In the genomic region with DNA sequence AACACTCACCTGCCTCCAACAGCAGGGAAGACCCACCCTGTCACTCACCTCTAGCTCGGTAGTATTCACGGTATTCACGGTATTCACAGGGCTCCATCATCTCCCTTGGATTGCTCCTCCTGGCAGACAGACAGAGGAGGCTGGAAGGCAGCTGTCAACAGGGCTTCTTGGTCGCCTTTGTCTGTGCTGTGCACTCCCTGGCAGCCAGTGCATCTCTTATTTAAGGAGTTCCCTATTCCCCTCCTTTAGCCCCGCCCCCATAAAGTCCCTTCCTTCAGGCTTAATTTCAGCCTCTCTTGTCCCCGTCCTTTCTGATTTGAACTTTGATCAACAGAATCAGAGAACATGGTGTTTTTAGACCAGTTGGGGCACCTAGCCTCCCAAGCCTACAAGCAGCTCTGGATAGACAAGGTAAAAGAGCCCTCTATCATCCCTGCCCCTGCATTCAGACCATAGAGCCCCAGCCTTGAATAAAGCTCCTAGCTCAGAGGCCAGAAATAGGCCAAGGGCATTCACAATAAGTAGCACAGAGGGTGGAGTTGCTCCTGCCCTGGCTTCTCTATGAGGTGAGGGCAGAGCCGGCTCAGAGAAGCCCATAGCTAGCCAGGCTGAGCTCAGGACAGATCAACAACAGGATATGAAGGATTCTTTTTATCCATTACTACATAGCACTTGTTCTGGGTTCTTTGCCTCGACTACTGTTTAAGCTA, we compare ENCODE assay signal across 12 mouse cellular contexts. TPM values are rescaled to one million over a fixed set of nuclear protein-coding genes. Genes with fewer than 3 reads are reported as not detected.
DNase-seq lines count a peak whose midpoint lies in the region; ATAC-seq and TF ChIP-seq lines count a peak whose summit lies in the region.
"Had no signal": no experiment of that assay in that cellular context is flagged by ENCODE, and none has a peak within 500 bp of the region (broad histone marks: within the 10 kb centered on the region; RNA-seq: fewer than 3 reads in every experiment).

No protein-coding gene starts in this region.

- H3K27ac ChIP-seq in midbrain, embryonic 11.5 days (ENCODE audit: low read depth, low read length) = no peak overlapping the region
- H3K27ac ChIP-seq in midbrain, postnatal 0 days (ENCODE audit: low read depth, low read length) = no peak overlapping the region
- H3K27ac ChIP-seq: hindbrain, embryonic 12.5 days; neural tube, embryonic 12.5 days had no signal

- no peaks in the 10 kb centered on the region for H3K4me1 ChIP-seq in midbrain, embryonic 11.5 days (ENCODE audit: control insufficient read depth, insufficient read depth, low read length)
- H3K4me1 ChIP-seq in midbrain, postnatal 0 days (ENCODE audit: insufficient read depth, low read length) = no peaks in the 10 kb centered on the region
- H3K4me1 ChIP-seq: hindbrain, embryonic 12.5 days; neural tube, embryonic 12.5 days had no signal

- no peaks in the 10 kb centered on the region for H3K27me3 ChIP-seq in midbrain, embryonic 11.5 days (ENCODE audit: control insufficient read depth, insufficient read depth, low read length)
- no peaks in the 10 kb centered on the region for H3K27me3 ChIP-seq in midbrain, postnatal 0 days (ENCODE audit: insufficient read depth, low read length)
- H3K27me3 ChIP-seq: hindbrain, embryonic 12.5 days; neural tube, embryonic 12.5 days had no signal

- peak; percentile 16 to 23 for DNase-seq in cerebellum, postnatal 10 days
- DNase-seq in cerebellum, adult 9-10 months = no peak
- peak; percentile 85 for DNase-seq in midbrain, embryonic 11.5 days (ENCODE audit: low spot score, missing footprints)
- DNase-seq in midbrain, postnatal 0 days (ENCODE audit: low spot score) = no peak
- DNase-seq in heart, postnatal 4 days = peak; percentile 21
- DNase-seq in thymus, postnatal 0 days (ENCODE audit: low spot score) = no peak
- DNase-seq in left cerebral cortex, postnatal 14 days (ENCODE audit: low spot score in 2 of 2) = no peak
- DNase-seq: cerebellum, adult 2 months; layer of hippocampus, adult 9-11 months had no signal

- intact Hi-C loops in left cerebral cortex, postnatal 14 days (cut with DNase I) = no loop called here

- no peak overlapping the region for H3K4me2 ChIP-seq in midbrain, embryonic 11.5 days
- H3K4me2 ChIP-seq in midbrain, postnatal 0 days (ENCODE audit: low read depth, low read length, poor library complexity, severe bottlenecking) = no peak overlapping the region
- H3K4me2 ChIP-seq: hindbrain, embryonic 12.5 days; neural tube, embryonic 12.5 days had no signal

- no peak overlapping the region for H3K4me3 ChIP-seq in midbrain, embryonic 11.5 days (ENCODE audit: low read depth, low read length)
- H3K4me3 ChIP-seq in midbrain, postnatal 0 days (ENCODE audit: low read depth, low read length) = no peak overlapping the region
- H3K4me3 ChIP-seq: hindbrain, embryonic 12.5 days; neural tube, embryonic 12.5 days had no signal

- 23% methylated on average over 8 of the region's 8 CpGs for WGBS in midbrain, embryonic 11.5 days
- WGBS in midbrain, postnatal 0 days = 22% methylated on average over 8 of the region's 8 CpGs

- H3K9ac ChIP-seq in midbrain, embryonic 11.5 days (ENCODE audit: low read length) = no peak overlapping the region
- no peak overlapping the region for H3K9ac ChIP-seq in midbrain, postnatal 0 days (replicated peaks; ENCODE audit: low read length, poor library complexity, severe bottlenecking)
- H3K9ac ChIP-seq: hindbrain, embryonic 12.5 days; neural tube, embryonic 12.5 days had no signal

- TF ChIP-seq CTCF in midbrain, postnatal 0 days (IDR thresholded peaks at IDR 0.05) = no peak

- no peaks in the 10 kb centered on the region for H3K36me3 ChIP-seq in midbrain, embryonic 11.5 days (ENCODE audit: control insufficient read depth, insufficient read depth, low read length)
- H3K36me3 ChIP-seq in midbrain, postnatal 0 days (ENCODE audit: insufficient read depth, low read length) = no peaks in the 10 kb centered on the region
- H3K36me3 ChIP-seq: hindbrain, embryonic 12.5 days; neural tube, embryonic 12.5 days had no signal

- no peak for ATAC-seq in midbrain, embryonic 11.5 days (ENCODE audit: low FRiP score)
- no peak for ATAC-seq in midbrain, postnatal 0 days (ENCODE audit: low FRiP score)
- ATAC-seq in neutrophil, adult 5-6 weeks (ENCODE audit: extremely low read depth, insufficient number of reproducible peaks, low FRiP score, poor library complexity, severe bottlenecking) = peak; percentile 77

- H3K9me3 ChIP-seq in midbrain, embryonic 11.5 days (ENCODE audit: control insufficient read depth, low read length) = no peaks in the 10 kb centered on the region
- H3K9me3 ChIP-seq in midbrain, postnatal 0 days (ENCODE audit: low read length) = no peaks in the 10 kb centered on the region
- H3K9me3 ChIP-seq: hindbrain, embryonic 12.5 days; neural tube, embryonic 12.5 days had no signal

RNA-seq across cellular contexts. Expression of gene Hdc, which starts 0.5 kb away (rescaled TPM):
- polyA plus RNA-seq in midbrain, embryonic 11.5 days (2014; fragmentation: Nextera tagmentation; extraction: Ambion mirVana) = 0.42 and 0.50 TPM in 2 replicates
- total RNA-seq in midbrain, postnatal 0 days (2014; rRNA removed) = 3.2 and 5.6 TPM in 2 replicates
- polyA plus RNA-seq in midbrain, postnatal 0 days (2015; fragmentation: Nextera tagmentation; extraction: Ambion mirVana) = 2.8 and 3.8 TPM in 2 replicates
- 1 to 10 TPM; 1.9 to 2.4 TPM for total RNA-seq in heart, postnatal 4 days (2021)
- 364 and 376 TPM in 2 replicates for total RNA-seq in neutrophil, adult 5-6 weeks (2017)
- polyA plus RNA-seq in thymus, postnatal 0 days (2015; fragmentation: Nextera tagmentation; extraction: Ambion mirVana) = 13.0 and 13.3 TPM in 2 replicates
- under 1 TPM; 0.36 to 0.59 TPM for total RNA-seq in left cerebral cortex, postnatal 14 days (2021)

RNA-seq across cellular contexts. Expression of gene Gabpb1, which starts 57.5 kb away (rescaled TPM):
- polyA plus RNA-seq in midbrain, embryonic 11.5 days (2014; fragmentation: Nextera tagmentation; extraction: Ambion mirVana) = 88.4 and 94.5 TPM in 2 replicates
- total RNA-seq in midbrain, postnatal 0 days (2014; rRNA removed) = 11.5 and 25.1 TPM in 2 replicates
- 26.0 and 26.5 TPM in 2 replicates for polyA plus RNA-seq in midbrain, postnatal 0 days (2015; fragmentation: Nextera tagmentation; extraction: Ambion mirVana)
- 10 to 100 TPM; 25.7 to 30.0 TPM for total RNA-seq in heart, postnatal 4 days (2021)
- total RNA-seq in neutrophil, adult 5-6 weeks (2017) = 45.4 and 51.4 TPM in 2 replicates
- 66.1 and 66.7 TPM in 2 replicates for polyA plus RNA-seq in thymus, postnatal 0 days (2015; fragmentation: Nextera tagmentation; extraction: Ambion mirVana)
- total RNA-seq in left cerebral cortex, postnatal 14 days (2021) = 10 to 100 TPM; 20.1 to 21.4 TPM

Comparison
In these comparisons a context has a peak if more than half of its experiments do, and no peak if none do; other contexts are left out.
1. DNase-seq: peak in cerebellum, postnatal 10 days (2 of 2), midbrain, embryonic 11.5 days (single experiment) and heart, postnatal 4 days (single experiment); none in cerebellum, adult 9-10 months (single experiment), midbrain, postnatal 0 days (single experiment), thymus, postnatal 0 days (single experiment) and left cerebral cortex, postnatal 14 days (0 of 2).
2. RNA of gene Hdc, which starts 0.5 kb away (total RNA-seq): 364 to 376 TPM in neutrophil, adult 5-6 weeks; 3.2 to 5.6 TPM in midbrain, postnatal 0 days, 1.9 to 2.4 TPM in heart, postnatal 4 days and 0.36 to 0.59 TPM in left cerebral cortex, postnatal 14 days; every median in the first group is over 10 times any median in the second.